Mouse (Mus musculus): Measurements from ENCODE around the gene Tfpi2. TPM values are rescaled to one million over a fixed set of nuclear protein-coding genes. Genes with fewer than 3 reads are reported as not detected.

Gene Tfpi2
- total RNA-seq (2014; rRNA removed), result not detected in 2 replicates
- polyA plus RNA-seq (2015; fragmentation: Nextera tagmentation; extraction: Ambion mirVana), result 0.28 and 0.36 TPM in 2 replicates

DNA sequence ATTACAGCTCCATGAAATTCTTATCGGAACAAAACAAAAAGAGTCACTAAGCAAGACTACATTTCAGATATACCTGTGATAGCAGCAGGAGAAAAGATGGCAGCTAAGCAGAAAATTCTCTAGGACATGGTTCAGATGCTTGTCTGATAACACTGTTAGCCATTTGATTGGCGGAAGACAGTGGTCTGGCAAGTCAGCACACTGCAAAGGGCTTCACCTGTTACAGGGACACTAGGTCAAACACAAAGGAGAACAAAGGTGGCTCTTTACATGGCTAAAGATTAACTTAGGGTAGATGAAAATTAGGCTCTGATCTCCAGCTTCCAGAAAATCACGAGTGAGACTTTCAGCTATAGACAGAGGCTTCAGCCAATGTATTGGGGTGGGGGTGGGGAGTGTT is at the start of gene Tfpi2:
Tfpi2 (minus strand) TSS at position 170 of the 400 bp plus-strand sequence.
- Histone ChIP-seq H3K36me3 (ENCODE audit: insufficient read depth, low read length) (no peaks in the 10 kb centered on the region), H3K4me2 (ENCODE audit: low read depth, low read length, poor library complexity, severe bottlenecking) (no peak within 1 kb of the TSS), H3K4me3 (ENCODE audit: low read depth, low read length) (no peak within 1 kb of the TSS), H3K27ac (ENCODE audit: low read depth, low read length) (no peak within 1 kb of the TSS), H3K9me3 (ENCODE audit: low read length) (no peaks in the 10 kb centered on the region), H3K27me3 (ENCODE audit: insufficient read depth, low read length) (no peaks in the 10 kb centered on the region), H3K9ac (replicated peaks; ENCODE audit: low read length, poor library complexity, severe bottlenecking) (no peak within 1 kb of the TSS), H3K4me1 (ENCODE audit: insufficient read depth, low read length) (no peaks in the 10 kb centered on the region)
- DNase-seq (ENCODE audit: low spot score) (no peak), ATAC-seq (ENCODE audit: low FRiP score) (no peak)
- TF ChIP-seq CTCF (IDR thresholded peaks at IDR 0.05), result no peak
- WGBS, result 82% methylated on average over 3 of the region's 3 CpGs

DNA sequence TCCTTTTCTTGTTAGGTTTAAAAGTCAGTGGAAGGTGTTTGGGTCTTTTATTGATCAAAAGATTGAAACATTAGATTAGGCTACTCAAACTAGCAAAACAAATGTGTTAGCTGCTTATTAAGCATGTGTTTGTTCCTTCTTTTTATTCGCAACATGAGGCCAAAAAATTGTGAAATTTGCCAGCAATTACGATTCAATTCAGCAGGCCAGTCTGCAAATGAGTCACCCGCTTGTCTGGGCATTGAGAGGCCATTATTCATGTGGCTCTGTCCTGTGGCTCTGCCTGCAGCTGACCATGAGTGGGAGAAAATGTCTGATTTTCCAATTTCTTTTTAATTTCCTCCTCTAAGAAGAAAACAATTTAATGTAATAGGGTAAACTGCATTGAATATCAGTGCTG is 42.2 kb upstream of the Tfpi2 start:
- Histone ChIP-seq H3K9me3 (ENCODE audit: low read length) (no peaks in the 10 kb centered on the region), H3K4me1 (ENCODE audit: insufficient read depth, low read length) (no peaks in the 10 kb centered on the region), H3K36me3 (ENCODE audit: insufficient read depth, low read length) (no peaks in the 10 kb centered on the region), H3K27me3 (ENCODE audit: insufficient read depth, low read length) (no peaks in the 10 kb centered on the region), H3K9ac (replicated peaks; ENCODE audit: low read length, poor library complexity, severe bottlenecking) (no peak overlapping the region), H3K4me2 (ENCODE audit: low read depth, low read length, poor library complexity, severe bottlenecking) (no peak overlapping the region), H3K27ac (ENCODE audit: low read depth, low read length) (no peak overlapping the region), H3K4me3 (ENCODE audit: low read depth, low read length) (no peak overlapping the region)
- no peak for TF ChIP-seq CTCF (IDR thresholded peaks at IDR 0.05)
- DNase-seq (ENCODE audit: low spot score) (no peak), ATAC-seq (ENCODE audit: low FRiP score) (no peak)
- 82% methylated on average over 3 of the region's 3 CpGs for WGBS

DNA sequence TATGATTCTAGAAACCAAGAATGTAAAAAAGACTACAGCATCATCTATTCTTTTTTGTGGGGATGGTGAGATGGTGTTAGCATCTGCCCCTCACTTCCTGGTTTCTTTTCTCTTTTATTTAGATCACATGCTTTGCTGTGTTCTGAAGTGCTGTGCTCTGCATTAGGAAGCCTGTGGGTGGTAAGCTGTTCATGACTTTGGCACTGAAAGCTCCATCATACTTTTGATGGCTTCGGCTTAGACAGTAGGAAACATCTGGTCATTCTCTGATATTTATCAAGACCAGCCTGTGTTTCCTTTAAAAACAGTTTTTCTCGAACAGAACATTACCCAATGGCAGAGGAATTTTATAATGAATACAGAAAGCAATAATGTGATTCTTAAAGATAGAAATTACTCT is 37.6 kb upstream of the Tfpi2 start:
- ATAC-seq (ENCODE audit: low FRiP score) (no peak), DNase-seq (ENCODE audit: low spot score) (no peak)
- Histone ChIP-seq H3K9ac (replicated peaks; ENCODE audit: low read length, poor library complexity, severe bottlenecking) (no peak overlapping the region), H3K27ac (ENCODE audit: low read depth, low read length) (no peak overlapping the region), H3K4me2 (ENCODE audit: low read depth, low read length, poor library complexity, severe bottlenecking) (no peak overlapping the region), H3K4me3 (ENCODE audit: low read depth, low read length) (no peak overlapping the region), H3K36me3 (ENCODE audit: insufficient read depth, low read length) (no peaks in the 10 kb centered on the region), H3K9me3 (ENCODE audit: low read length) (no peaks in the 10 kb centered on the region), H3K27me3 (ENCODE audit: insufficient read depth, low read length) (no peaks in the 10 kb centered on the region), H3K4me1 (ENCODE audit: insufficient read depth, low read length) (no peaks in the 10 kb centered on the region)
- TF ChIP-seq CTCF (IDR thresholded peaks at IDR 0.05), result no peak
- 71% methylated on average over 2 of the region's 2 CpGs for WGBS

DNA sequence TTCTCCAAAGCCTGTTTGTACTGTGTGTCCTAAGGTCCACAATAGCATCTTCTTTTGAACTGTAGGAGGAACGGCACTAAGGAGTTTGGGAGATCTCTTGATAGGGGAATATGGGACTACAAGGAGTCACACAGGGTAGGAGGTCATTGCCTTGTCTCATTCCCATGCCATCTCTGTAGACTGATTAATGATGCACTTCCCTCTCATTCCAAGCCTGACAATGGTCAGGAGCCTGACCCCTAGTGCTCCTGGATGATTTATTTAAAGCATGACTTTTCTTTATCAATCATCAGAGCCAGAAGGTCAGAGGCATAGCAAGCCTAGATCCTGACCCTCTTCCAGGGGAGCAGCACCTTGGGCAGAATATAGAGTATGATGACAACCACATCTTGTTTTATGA is 33.9 kb upstream of the Tfpi2 start:
- Histone ChIP-seq H3K27ac (ENCODE audit: low read depth, low read length) (no peak overlapping the region), H3K4me3 (ENCODE audit: low read depth, low read length) (no peak overlapping the region), H3K4me1 (ENCODE audit: insufficient read depth, low read length) (no peaks in the 10 kb centered on the region), H3K9ac (replicated peaks; ENCODE audit: low read length, poor library complexity, severe bottlenecking) (no peak overlapping the region), H3K4me2 (ENCODE audit: low read depth, low read length, poor library complexity, severe bottlenecking) (no peak overlapping the region), H3K9me3 (ENCODE audit: low read length) (no peaks in the 10 kb centered on the region), H3K36me3 (ENCODE audit: insufficient read depth, low read length) (no peaks in the 10 kb centered on the region), H3K27me3 (ENCODE audit: insufficient read depth, low read length) (no peaks in the 10 kb centered on the region)
- ATAC-seq (ENCODE audit: low FRiP score) (no peak), DNase-seq (ENCODE audit: low spot score) (no peak)
- 76% methylated on average over 1 of the region's 1 CpGs for WGBS
- no peak for TF ChIP-seq CTCF (IDR thresholded peaks at IDR 0.05)

DNA sequence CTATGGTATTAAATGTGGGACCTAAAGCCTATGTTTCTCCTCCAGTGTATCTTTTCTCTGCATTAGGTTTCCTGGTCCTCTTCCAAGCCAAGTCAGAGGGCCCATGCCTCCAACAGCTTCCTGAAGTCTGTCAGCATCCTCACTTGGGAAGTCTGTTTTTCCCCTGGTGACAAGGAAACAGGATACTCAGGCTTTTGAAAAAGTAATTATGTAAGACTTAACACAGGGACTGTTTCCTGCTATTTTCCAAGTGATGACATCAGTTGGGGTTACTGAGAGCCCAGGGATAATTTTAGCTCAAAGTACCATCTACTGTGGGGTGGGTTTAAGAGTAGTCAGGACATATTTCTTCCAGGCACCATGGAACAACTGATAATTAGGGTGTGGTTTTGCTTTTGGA is 20.8 kb upstream of the Tfpi2 start:
- H3K9me3 ChIP-seq (ENCODE audit: low read length), result no peaks in the 10 kb centered on the region
- no peak overlapping the region for H3K4me3 ChIP-seq (ENCODE audit: low read depth, low read length)
- ATAC-seq (ENCODE audit: low FRiP score) (no peak), DNase-seq (ENCODE audit: low spot score) (no peak)
- H3K27me3 ChIP-seq (ENCODE audit: insufficient read depth, low read length), result no peaks in the 10 kb centered on the region
- no peaks in the 10 kb centered on the region for H3K36me3 ChIP-seq (ENCODE audit: insufficient read depth, low read length)
- H3K4me2 ChIP-seq (ENCODE audit: low read depth, low read length, poor library complexity, severe bottlenecking), result no peak overlapping the region
- no peak overlapping the region for H3K27ac ChIP-seq (ENCODE audit: low read depth, low read length)
- TF ChIP-seq CTCF (IDR thresholded peaks at IDR 0.05), result no peak
- no peaks in the 10 kb centered on the region for H3K4me1 ChIP-seq (ENCODE audit: insufficient read depth, low read length)
- H3K9ac ChIP-seq (replicated peaks; ENCODE audit: low read length, poor library complexity, severe bottlenecking), result no peak overlapping the region

DNA sequence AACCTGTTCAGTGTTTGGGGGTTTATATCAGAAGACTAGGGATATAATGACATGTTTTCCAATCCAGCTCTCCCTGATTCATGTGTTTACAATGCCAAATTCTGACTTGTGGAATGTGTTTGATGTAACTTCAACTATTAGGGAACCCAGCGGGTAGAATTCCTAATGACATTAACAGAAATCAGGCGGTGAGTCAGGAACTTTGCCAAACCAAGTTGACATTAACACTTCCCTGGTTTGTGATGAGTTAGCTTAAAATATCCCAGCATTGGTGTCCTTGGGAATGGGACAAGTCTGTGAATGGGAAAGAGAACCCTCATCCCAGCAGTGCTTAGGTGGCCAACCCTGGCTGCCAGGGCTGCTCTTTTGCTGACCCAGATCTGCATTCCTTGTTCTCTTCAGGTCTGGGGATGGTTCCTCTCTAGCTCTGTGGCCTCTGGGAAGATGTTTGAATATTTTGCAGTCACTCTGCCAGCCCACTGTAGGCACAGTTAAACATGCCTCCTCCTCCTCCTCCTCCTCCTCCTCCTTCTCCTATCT is 19.9 kb upstream of the Tfpi2 start:
- TF ChIP-seq CTCF (IDR thresholded peaks at IDR 0.05), result no peak
- ATAC-seq (ENCODE audit: low FRiP score), result no peak

More for the DNA sequence above, 19.9 kb upstream of the Tfpi2 start:
- no peak overlapping the region for H3K27ac ChIP-seq (ENCODE audit: low read depth, low read length)
- H3K4me2 ChIP-seq (ENCODE audit: low read depth, low read length, poor library complexity, severe bottlenecking), result no peak overlapping the region
- no peaks in the 10 kb centered on the region for H3K4me1 ChIP-seq (ENCODE audit: insufficient read depth, low read length)
- no peaks in the 10 kb centered on the region for H3K9me3 ChIP-seq (ENCODE audit: low read length)
- H3K4me3 ChIP-seq (ENCODE audit: low read depth, low read length), result no peak overlapping the region
- H3K9ac ChIP-seq (replicated peaks; ENCODE audit: low read length, poor library complexity, severe bottlenecking), result no peak overlapping the region
- DNase-seq (ENCODE audit: low spot score), result no peak
- H3K27me3 ChIP-seq (ENCODE audit: insufficient read depth, low read length), result peaks cover 3% of the 10 kb centered on the region; the same call in 1 of the 2 replicates
- H3K36me3 ChIP-seq (ENCODE audit: insufficient read depth, low read length), result no peaks in the 10 kb centered on the region
- 78% methylated on average over 2 of the region's 2 CpGs for WGBS
